Mouse (Mus musculus): ENCODE measurements around the gene Spout1.

The Spout1 gene

DNA sequence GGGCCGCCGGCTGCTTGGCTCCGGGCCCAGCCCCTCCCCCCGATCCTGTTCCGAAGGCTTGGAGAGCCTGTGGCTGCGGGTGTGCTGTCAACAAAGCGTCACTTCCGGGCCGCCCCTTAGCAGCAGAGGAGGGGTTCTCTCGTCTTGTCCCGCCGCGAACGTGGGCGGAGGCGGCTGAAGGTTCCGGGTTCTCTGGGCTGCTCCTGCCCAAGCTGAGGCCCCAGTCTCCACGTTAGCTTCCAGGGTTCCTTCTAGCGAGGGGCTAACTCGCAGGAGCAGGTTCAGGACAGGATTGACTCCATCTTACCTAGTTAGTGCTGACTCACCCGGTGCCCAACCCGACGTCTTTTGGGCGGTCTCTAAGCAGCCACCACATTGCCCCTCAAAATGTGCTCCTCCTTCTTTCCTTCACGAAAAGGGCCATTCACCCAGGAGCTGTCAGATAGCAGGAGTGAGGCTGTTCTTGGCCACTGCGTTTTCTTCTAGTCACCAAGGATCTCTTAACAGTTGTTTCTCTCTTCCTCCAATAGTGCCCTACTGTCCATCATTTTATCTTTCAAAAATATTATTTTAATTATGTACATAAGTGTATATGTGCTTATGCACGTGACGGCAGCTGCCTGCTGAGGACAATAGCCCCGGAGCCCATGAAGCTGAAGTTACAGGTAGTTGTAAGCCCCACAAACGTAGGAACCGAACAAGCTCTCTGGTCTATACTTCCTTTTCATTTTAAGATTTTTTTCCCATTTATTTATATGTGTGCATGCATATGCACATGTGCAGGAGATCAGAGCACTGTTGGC lies 53.6 kb downstream of the Spout1 start, which contains the start of gene Zer1:
Zer1 (minus strand) TSS at position 114 of the 803 bp plus-strand sequence.
- peak; percentile 100 for DNase-seq

- peak; percentile 94 for DNase-seq
These were observed 54.4 kb downstream of the Spout1 start for GRCm38 (mm10) chr2:30123729-30124471.

Data from heart, adult 11 months (tissue).